Mouse (Mus musculus): ENCODE results near the gene Tnc.

DNA sequence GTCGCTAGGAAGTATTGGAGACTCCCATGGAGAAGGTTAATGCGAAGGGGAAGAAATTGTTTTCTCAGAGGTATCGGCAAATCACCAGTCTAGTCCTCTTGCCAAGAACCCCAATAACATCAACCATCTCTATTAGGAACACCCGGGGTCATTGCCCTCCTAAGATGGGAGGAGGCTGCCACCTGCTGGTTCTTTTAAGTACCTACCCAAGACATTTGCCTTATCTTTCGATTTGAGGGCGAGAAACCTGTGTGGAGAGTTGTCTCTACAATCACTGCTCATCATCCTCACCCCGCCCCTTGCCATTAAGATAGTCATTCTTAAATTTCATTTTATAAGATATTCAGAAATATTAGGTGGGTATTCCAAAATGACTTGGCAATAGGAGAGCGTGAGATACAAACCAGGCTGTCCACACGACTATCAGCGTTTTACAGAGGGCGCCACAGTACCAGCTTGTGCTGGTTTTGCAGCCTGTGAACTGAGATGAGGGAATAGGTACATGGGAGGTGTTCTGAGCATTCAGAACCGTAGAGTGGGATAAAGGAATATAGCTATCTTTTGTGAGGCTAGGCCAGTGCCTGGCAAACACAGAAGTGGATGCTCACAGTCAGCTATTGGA lies 98.6 kb downstream of the Tnc start:
- peak; percentile 53; the same call in 1 of the 2 replicates for TF ChIP-seq CTCF (IDR thresholded peaks at IDR 0.05; ENCODE audit: borderline replicate concordance, insufficient read depth, low read length)
- TF ChIP-seq POLR2A (IDR thresholded peaks at IDR 0.05; ENCODE audit: low read depth, low read length) = no peak

Measured in embryonic fibroblast, embryonic 13.5 days (primary cell).